Mouse (Mus musculus): Measurements from ENCODE around the gene Insl3. TPM values are rescaled to one million over a fixed set of nuclear protein-coding genes. Genes with fewer than 3 reads are reported as not detected.

Insl3 gene
- polyA plus RNA-seq, 1 experiment: 0.13 TPM

- Histone ChIP-seq H3ac (ENCODE audit: control insufficient read depth, insufficient read length) (no peak overlapping the region), H3K79me2 (ENCODE audit: control insufficient read depth, insufficient read depth) (no peaks in the 10 kb centered on the region), H3K27me3 (ENCODE audit: control insufficient read depth, insufficient read depth, insufficient read length) (peaks cover 71% of the 10 kb centered on the region), H3K4me2 (ENCODE audit: low read depth) (no peak overlapping the region), H3K36me3 (ENCODE audit: control insufficient read depth, insufficient read depth) (no peaks in the 10 kb centered on the region), H3K4me3 (no peak overlapping the region)
- no peak for TF ChIP-seq USF1 (IDR thresholded peaks at IDR 0.05; ENCODE audit: low read depth)
- no peak for TF ChIP-seq MYOD1 (IDR thresholded peaks at IDR 0.05; ENCODE audit: control insufficient read depth in 1 of 3, insufficient read length in 2 of 3, low read depth in 2 of 3)
- TF ChIP-seq TCF12 (IDR thresholded peaks at IDR 0.05; ENCODE audit: insufficient read depth, poor library complexity, severe bottlenecking): no peak
- no peak for TF ChIP-seq REST (IDR thresholded peaks at IDR 0.05; ENCODE audit: insufficient read depth, insufficient read length)
- TF ChIP-seq MYOG (IDR thresholded peaks at IDR 0.05; ENCODE audit: control insufficient read depth in 1 of 3, insufficient read depth in 1 of 3, insufficient read length in 2 of 3, low read depth in 2 of 3): no peak
- TF ChIP-seq TCF3 (IDR thresholded peaks at IDR 0.05; ENCODE audit: insufficient read length, low read depth): no peak
These were observed 35.4 kb downstream of the Insl3 start for GRCm38 (mm10) chr8:71724389-71724788.

- TF ChIP-seq MYOD1 (IDR thresholded peaks at IDR 0.05; ENCODE audit: control insufficient read depth in 1 of 3, insufficient read length in 2 of 3, low read depth in 2 of 3) (no peak), E2F4 (IDR thresholded peaks at IDR 0.05; ENCODE audit: insufficient read depth) (no peak), SRF (IDR thresholded peaks at IDR 0.05; ENCODE audit: control insufficient read depth, insufficient read length, low read depth) (no peak), USF1 (IDR thresholded peaks at IDR 0.05; ENCODE audit: low read depth) (no peak), TCF12 (IDR thresholded peaks at IDR 0.05; ENCODE audit: insufficient read depth, poor library complexity, severe bottlenecking) (no peak), MAX (IDR thresholded peaks at IDR 0.05; ENCODE audit: low read depth) (no peak), CEBPB (IDR thresholded peaks at IDR 0.05; ENCODE audit: insufficient read depth, poor library complexity, severe bottlenecking) (no peak)
- H3K4me3 ChIP-seq: no peak within 1 kb of the TSS
- H3K79me2 ChIP-seq (ENCODE audit: control insufficient read depth, insufficient read depth): no peaks in the 10 kb centered on the region
- no peaks in the 10 kb centered on the region for H3K36me3 ChIP-seq (ENCODE audit: control insufficient read depth, insufficient read depth)
- peaks cover 65% of the 10 kb centered on the region for H3K27me3 ChIP-seq (ENCODE audit: control insufficient read depth, insufficient read depth, insufficient read length)
- no peak within 1 kb of the TSS for H3ac ChIP-seq (ENCODE audit: control insufficient read depth, insufficient read length)
- H3K4me2 ChIP-seq (ENCODE audit: low read depth): no peak within 1 kb of the TSS
These were observed 36.3 kb downstream of the Insl3 start, which contains the start of gene Fcho1 for GRCm38 (mm10) chr8:71725122-71725924. TSS of gene Fcho1 (minus strand) at chr8:71725716.

- Histone ChIP-seq H3K79me2 (ENCODE audit: control insufficient read depth, insufficient read depth) (no peaks in the 10 kb centered on the region), H3K4me2 (ENCODE audit: low read depth) (peak overlapping the region; percentile 40), H3ac (ENCODE audit: control insufficient read depth, insufficient read length) (no peak overlapping the region), H3K4me3 (no peak overlapping the region), H3K36me3 (ENCODE audit: control insufficient read depth, insufficient read depth) (no peaks in the 10 kb centered on the region), H3K27me3 (ENCODE audit: control insufficient read depth, insufficient read depth, insufficient read length) (peaks cover 37% of the 10 kb centered on the region)
- TF ChIP-seq TCF12 (IDR thresholded peaks at IDR 0.05; ENCODE audit: insufficient read depth, poor library complexity, severe bottlenecking) (no peak), MYOD1 (IDR thresholded peaks at IDR 0.05; ENCODE audit: control insufficient read depth in 1 of 3, insufficient read length in 2 of 3, low read depth in 2 of 3) (no peak), CEBPB (IDR thresholded peaks at IDR 0.05; ENCODE audit: insufficient read depth, poor library complexity, severe bottlenecking) (no peak), SRF (IDR thresholded peaks at IDR 0.05; ENCODE audit: control insufficient read depth, insufficient read length, low read depth) (no peak), MAX (IDR thresholded peaks at IDR 0.05; ENCODE audit: low read depth) (no peak), E2F4 (IDR thresholded peaks at IDR 0.05; ENCODE audit: insufficient read depth) (no peak), REST (IDR thresholded peaks at IDR 0.05; ENCODE audit: insufficient read depth, insufficient read length) (no peak), POLR2AphosphoS2 (IDR thresholded peaks at IDR 0.05; ENCODE audit: insufficient read length, low read depth) (no peak), USF1 (IDR thresholded peaks at IDR 0.05; ENCODE audit: low read depth) (no peak)
These were observed 39.3 kb downstream of the Insl3 start for GRCm38 (mm10) chr8:71728240-71728785.

GRCm38 (mm10) chr8:71728826-71729620, 40.0 kb downstream of the Insl3 start:
- TF ChIP-seq TCF12 (IDR thresholded peaks at IDR 0.05; ENCODE audit: insufficient read depth, poor library complexity, severe bottlenecking) (no peak), TCF3 (IDR thresholded peaks at IDR 0.05; ENCODE audit: insufficient read length, low read depth) (no peak), REST (IDR thresholded peaks at IDR 0.05; ENCODE audit: insufficient read depth, insufficient read length) (no peak), MYOG (IDR thresholded peaks at IDR 0.05; ENCODE audit: control insufficient read depth in 1 of 3, insufficient read depth in 1 of 3, insufficient read length in 2 of 3, low read depth in 2 of 3) (no peak), E2F4 (IDR thresholded peaks at IDR 0.05; ENCODE audit: insufficient read depth) (no peak), POLR2AphosphoS2 (IDR thresholded peaks at IDR 0.05; ENCODE audit: insufficient read length, low read depth) (no peak), CEBPB (IDR thresholded peaks at IDR 0.05; ENCODE audit: insufficient read depth, poor library complexity, severe bottlenecking) (no peak), MAX (IDR thresholded peaks at IDR 0.05; ENCODE audit: low read depth) (no peak), USF1 (IDR thresholded peaks at IDR 0.05; ENCODE audit: low read depth) (no peak), MYOD1 (IDR thresholded peaks at IDR 0.05; ENCODE audit: control insufficient read depth in 1 of 3, insufficient read length in 2 of 3, low read depth in 2 of 3) (no peak), SRF (IDR thresholded peaks at IDR 0.05; ENCODE audit: control insufficient read depth, insufficient read length, low read depth) (no peak), POLR2A (IDR thresholded peaks at IDR 0.05; ENCODE audit: insufficient read length, low read depth) (no peak)
- Histone ChIP-seq H3K79me2 (ENCODE audit: control insufficient read depth, insufficient read depth) (no peaks in the 10 kb centered on the region), H3ac (ENCODE audit: control insufficient read depth, insufficient read length) (no peak overlapping the region), H3K4me3 (no peak overlapping the region), H3K27me3 (ENCODE audit: control insufficient read depth, insufficient read depth, insufficient read length) (peaks cover 32% of the 10 kb centered on the region), H3K36me3 (ENCODE audit: control insufficient read depth, insufficient read depth) (no peaks in the 10 kb centered on the region), H3K4me2 (ENCODE audit: low read depth) (no peak overlapping the region)

Measured in myocyte (in vitro differentiated cells).